Mouse (Mus musculus): ENCODE measurements around the gene Ero1l. TPM values are rescaled to one million over a fixed set of nuclear protein-coding genes. Genes with fewer than 3 reads are reported as not detected.

The Ero1l gene
- polyA plus RNA-seq, 1 experiment from 2014 or later: 35.5 TPM

DNA sequence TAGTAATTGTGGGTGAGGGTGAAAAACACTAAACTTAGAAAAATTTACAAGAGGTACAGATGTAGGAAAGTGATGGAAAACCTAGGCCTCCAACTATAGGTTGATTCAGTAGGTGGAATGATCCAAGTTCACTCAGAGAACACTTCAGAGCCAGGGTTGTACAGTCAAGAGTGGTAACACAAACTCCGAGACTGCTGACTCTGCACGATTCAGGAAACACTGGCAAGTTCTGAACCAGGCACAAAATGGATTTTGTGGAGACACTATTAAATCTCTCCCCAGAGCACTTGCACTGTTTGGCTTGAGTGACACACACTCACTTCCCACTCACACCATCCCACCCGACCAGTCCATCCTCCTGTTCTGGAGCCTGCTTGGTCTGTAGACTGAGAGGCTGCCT is 4.7 kb upstream of the Ero1l start:
- Histone ChIP-seq H3K4me1 (ENCODE audit: insufficient read depth, low read length) (no peaks in the 10 kb centered on the region), H3K9ac (replicated peaks; ENCODE audit: low read length) (no peak overlapping the region), H3K36me3 (ENCODE audit: insufficient read depth, low read length) (no peaks in the 10 kb centered on the region), H3K4me2 (replicated peaks; ENCODE audit: low read depth, low read length) (no peak overlapping the region), H3K4me3 (ENCODE audit: low read length) (no peak overlapping the region), H3K27me3 (ENCODE audit: insufficient read depth, low read length) (no peaks in the 10 kb centered on the region), H3K9me3 (ENCODE audit: low read length) (no peaks in the 10 kb centered on the region), H3K27ac (ENCODE audit: low read length) (no peak overlapping the region)
- no peak for ATAC-seq (ENCODE audit: low FRiP score, low TSS enrichment)
- 87% methylated on average over 3 of the region's 3 CpGs for WGBS

DNA sequence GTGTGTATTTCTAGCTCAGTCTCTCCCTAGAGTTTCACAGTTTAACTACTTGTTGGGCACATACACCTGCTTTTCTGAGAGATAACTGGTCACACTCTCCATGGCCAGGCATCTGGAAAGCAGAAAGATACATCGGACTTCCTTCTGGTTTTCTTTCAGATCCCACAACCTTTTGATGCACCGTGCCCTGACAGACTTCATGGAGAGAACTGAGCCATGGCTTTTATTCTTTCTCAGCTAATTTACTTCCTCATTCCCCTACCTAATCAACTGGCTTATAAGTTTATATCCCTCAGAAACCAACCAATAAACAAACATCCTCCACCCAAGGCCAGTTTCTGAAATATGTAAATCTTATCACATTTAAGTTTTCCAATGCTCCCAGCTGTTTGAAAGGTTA is 3.9 kb upstream of the Ero1l start:
- peaks cover under 1% of the 10 kb centered on the region for H3K4me1 ChIP-seq (ENCODE audit: insufficient read depth, low read length)
- no peaks in the 10 kb centered on the region for H3K36me3 ChIP-seq (ENCODE audit: insufficient read depth, low read length)
- H3K27me3 ChIP-seq (ENCODE audit: insufficient read depth, low read length): no peaks in the 10 kb centered on the region
- no peak overlapping the region for H3K4me3 ChIP-seq (ENCODE audit: low read length)
- no peak overlapping the region for H3K27ac ChIP-seq (ENCODE audit: low read length)
- ATAC-seq (ENCODE audit: low FRiP score, low TSS enrichment): no peak
- H3K9me3 ChIP-seq (ENCODE audit: low read length): no peaks in the 10 kb centered on the region
- no peak overlapping the region for H3K4me2 ChIP-seq (replicated peaks; ENCODE audit: low read depth, low read length)
- no peak overlapping the region for H3K9ac ChIP-seq (replicated peaks; ENCODE audit: low read length)
- 94% methylated on average over 2 of the region's 2 CpGs for WGBS

DNA sequence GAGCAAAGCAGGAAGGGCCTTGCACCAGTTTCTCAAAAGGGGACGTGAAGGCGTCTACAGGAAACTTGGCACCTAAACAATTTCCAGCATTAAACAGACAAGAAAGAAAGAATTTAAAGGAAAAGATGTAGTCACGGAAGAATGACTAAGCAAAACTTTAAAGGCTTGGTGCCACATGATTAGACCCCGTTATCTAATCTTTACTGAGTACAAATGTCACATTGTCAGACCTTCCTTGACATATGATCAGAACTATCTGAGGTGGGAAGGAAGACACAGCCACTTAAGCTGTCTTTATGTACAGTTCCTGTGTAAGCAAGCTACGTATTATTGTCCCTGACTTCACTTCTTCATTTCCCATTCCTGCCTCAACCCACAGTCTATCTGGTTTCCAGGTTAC is 3.1 kb upstream of the Ero1l start:
- H3K27ac ChIP-seq (ENCODE audit: low read length): no peak overlapping the region
- 60% methylated on average over 5 of the region's 5 CpGs for WGBS
- H3K9ac ChIP-seq (replicated peaks; ENCODE audit: low read length): no peak overlapping the region
- no peak overlapping the region for H3K4me3 ChIP-seq (ENCODE audit: low read length)
- ATAC-seq (ENCODE audit: low FRiP score, low TSS enrichment): no peak
- no peaks in the 10 kb centered on the region for H3K9me3 ChIP-seq (ENCODE audit: low read length)
- H3K4me1 ChIP-seq (ENCODE audit: insufficient read depth, low read length): peaks cover 6% of the 10 kb centered on the region
- H3K36me3 ChIP-seq (ENCODE audit: insufficient read depth, low read length): no peaks in the 10 kb centered on the region
- no peaks in the 10 kb centered on the region for H3K27me3 ChIP-seq (ENCODE audit: insufficient read depth, low read length)
- H3K4me2 ChIP-seq (replicated peaks; ENCODE audit: low read depth, low read length): no peak overlapping the region

DNA sequence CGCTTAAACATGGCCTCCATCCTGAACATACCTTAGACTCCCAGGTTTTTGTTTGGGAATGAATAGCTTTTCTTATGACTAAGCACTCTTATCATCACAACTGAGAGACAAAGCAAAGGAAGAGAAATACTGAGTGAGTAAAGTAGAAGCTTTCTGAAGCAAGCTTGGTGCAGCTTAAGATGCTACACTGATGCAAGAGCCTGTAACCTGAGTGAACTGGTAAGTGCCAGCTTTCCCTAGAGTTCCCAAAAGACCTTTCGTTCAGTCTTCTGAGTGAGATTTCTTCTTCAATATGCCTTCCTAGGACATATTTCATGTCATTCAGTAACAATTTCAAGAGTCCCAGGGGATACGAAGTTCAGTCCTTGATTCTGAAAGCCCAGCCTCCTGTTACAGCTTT is 2.5 kb upstream of the Ero1l start:
- Histone ChIP-seq H3K4me3 (ENCODE audit: low read length) (no peak overlapping the region), H3K27ac (ENCODE audit: low read length) (no peak overlapping the region), H3K4me1 (ENCODE audit: insufficient read depth, low read length) (peaks cover 6% of the 10 kb centered on the region), H3K4me2 (replicated peaks; ENCODE audit: low read depth, low read length) (no peak overlapping the region), H3K9ac (replicated peaks; ENCODE audit: low read length) (no peak overlapping the region), H3K9me3 (ENCODE audit: low read length) (no peaks in the 10 kb centered on the region), H3K36me3 (ENCODE audit: insufficient read depth, low read length) (no peaks in the 10 kb centered on the region), H3K27me3 (ENCODE audit: insufficient read depth, low read length) (no peaks in the 10 kb centered on the region)
- ATAC-seq (ENCODE audit: low FRiP score, low TSS enrichment): no peak
- WGBS: 72% methylated on average over 3 of the region's 3 CpGs

DNA sequence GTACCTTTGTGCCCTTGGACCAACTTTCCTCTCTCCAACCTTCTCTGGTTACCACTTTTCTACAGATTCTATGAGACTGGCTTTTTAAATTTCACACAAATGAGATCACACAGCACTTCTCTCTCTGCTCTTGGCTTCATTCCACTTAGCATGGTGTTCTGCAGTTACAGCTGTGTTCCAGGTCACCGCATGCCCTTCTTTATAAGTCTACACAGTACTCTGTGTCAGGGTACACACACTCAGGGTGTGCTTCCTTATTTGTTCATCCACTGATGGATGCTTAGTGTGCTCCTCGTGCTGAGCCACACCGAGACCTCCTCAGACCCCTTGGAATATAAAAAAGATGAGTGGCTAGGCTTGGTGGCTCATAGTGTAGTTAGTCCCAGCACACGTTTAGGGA is 1.5 kb upstream of the Ero1l start:
- no peak for ATAC-seq (ENCODE audit: low FRiP score, low TSS enrichment)
- Histone ChIP-seq H3K27me3 (ENCODE audit: insufficient read depth, low read length) (no peaks in the 10 kb centered on the region), H3K9me3 (ENCODE audit: low read length) (no peaks in the 10 kb centered on the region), H3K4me1 (ENCODE audit: insufficient read depth, low read length) (peaks cover 15% of the 10 kb centered on the region), H3K4me2 (replicated peaks; ENCODE audit: low read depth, low read length) (no peak overlapping the region), H3K27ac (ENCODE audit: low read length) (no peak overlapping the region), H3K9ac (replicated peaks; ENCODE audit: low read length) (no peak overlapping the region), H3K4me3 (ENCODE audit: low read length) (no peak overlapping the region), H3K36me3 (ENCODE audit: insufficient read depth, low read length) (no peaks in the 10 kb centered on the region)
- WGBS: 77% methylated on average over 4 of the region's 4 CpGs

DNA sequence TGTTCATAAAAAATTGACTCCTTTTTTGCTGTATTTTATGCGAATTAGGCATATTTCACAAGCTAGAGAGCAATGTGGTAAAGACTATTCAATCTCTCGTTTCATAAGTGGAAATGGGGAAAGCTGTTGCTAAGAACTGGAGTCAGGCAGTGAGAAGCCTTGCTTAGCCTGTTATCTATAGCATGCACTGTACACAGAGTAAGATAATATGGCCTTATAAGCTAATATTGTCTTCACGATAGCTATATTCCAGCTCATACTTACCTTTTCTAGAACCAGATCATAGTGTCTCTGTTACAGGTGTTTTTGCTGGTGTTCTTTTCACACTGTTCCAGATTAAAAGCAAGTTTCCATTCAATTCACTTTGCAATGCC is 653 bp upstream of the Ero1l start:
- Histone ChIP-seq H3K9me3 (ENCODE audit: low read length) (no peaks in the 10 kb centered on the region), H3K4me2 (replicated peaks; ENCODE audit: low read depth, low read length) (no peak overlapping the region), H3K27me3 (ENCODE audit: insufficient read depth, low read length) (no peaks in the 10 kb centered on the region), H3K9ac (replicated peaks; ENCODE audit: low read length) (no peak overlapping the region), H3K4me1 (ENCODE audit: insufficient read depth, low read length) (peaks cover 15% of the 10 kb centered on the region), H3K4me3 (ENCODE audit: low read length) (no peak overlapping the region), H3K36me3 (ENCODE audit: insufficient read depth, low read length) (no peaks in the 10 kb centered on the region), H3K27ac (ENCODE audit: low read length) (no peak overlapping the region)
- ATAC-seq (ENCODE audit: low FRiP score, low TSS enrichment): no peak
- 71% methylated on average over 3 of the region's 3 CpGs for WGBS

DNA sequence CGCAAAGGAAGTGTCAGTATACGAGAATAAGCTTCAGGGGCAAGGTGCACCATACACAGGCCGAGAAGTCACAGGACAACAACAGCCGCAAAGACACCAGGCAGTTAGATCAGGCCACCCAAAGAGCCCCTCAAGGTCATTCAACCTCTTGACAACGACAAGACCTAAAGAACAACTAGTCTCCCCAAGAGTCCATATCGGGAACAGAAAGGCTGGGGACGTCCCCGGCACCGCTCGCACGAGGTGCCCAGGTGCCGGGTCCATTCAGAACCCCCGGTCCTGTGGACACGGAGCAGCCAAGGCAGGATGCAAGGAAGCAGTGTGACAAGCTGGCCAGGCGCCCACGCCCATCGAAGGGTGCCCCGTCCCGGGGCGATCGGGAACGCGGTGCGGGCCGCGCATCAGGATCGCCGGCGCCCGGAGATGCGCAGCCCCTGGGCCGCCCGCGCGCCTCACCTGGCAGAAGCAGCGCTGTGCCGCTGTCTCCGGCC is 605 bp downstream of the Ero1l start:
- peak overlapping the region; percentile 84 for H3K4me3 ChIP-seq (ENCODE audit: low read length)
- H3K36me3 ChIP-seq (ENCODE audit: insufficient read depth, low read length): no peaks in the 10 kb centered on the region
- H3K4me2 ChIP-seq (replicated peaks; ENCODE audit: low read depth, low read length): peak overlapping the region; percentile 59
- whole genome bisulfite sequencing: under 1% methylated on average over 38 of the region's 38 CpGs
- no peaks in the 10 kb centered on the region for H3K9me3 ChIP-seq (ENCODE audit: low read length)
- peak overlapping the region; percentile 93 for H3K27ac ChIP-seq (ENCODE audit: low read length)
- no peak; the same call in 1 of the 2 replicates for ATAC-seq (ENCODE audit: low FRiP score, low TSS enrichment)
- H3K27me3 ChIP-seq (ENCODE audit: insufficient read depth, low read length): no peaks in the 10 kb centered on the region
- H3K4me1 ChIP-seq (ENCODE audit: insufficient read depth, low read length): peaks cover 15% of the 10 kb centered on the region
- H3K9ac ChIP-seq (replicated peaks; ENCODE audit: low read length): peak overlapping the region; percentile 90

DNA sequence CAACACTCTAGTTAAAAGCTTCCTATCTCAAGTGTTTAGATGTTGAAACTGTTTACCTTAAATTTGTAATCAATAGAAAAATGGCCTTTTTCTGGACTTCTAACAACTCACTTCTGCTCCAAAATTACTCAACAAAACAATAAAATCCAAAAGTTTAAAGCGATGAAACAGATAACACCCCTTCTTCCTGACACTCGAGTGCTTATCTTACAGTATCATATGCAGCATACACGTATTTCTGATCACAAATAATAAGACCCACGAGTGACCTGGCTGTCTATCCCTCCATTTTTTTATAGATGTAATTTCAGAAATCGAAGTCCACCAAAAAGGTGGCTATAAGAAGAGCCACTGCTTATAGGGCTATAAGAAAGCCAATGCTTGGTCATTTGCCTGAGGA is 1.6 kb downstream of the Ero1l start:
- no peaks in the 10 kb centered on the region for H3K9me3 ChIP-seq (ENCODE audit: low read length)
- no peak overlapping the region for H3K27ac ChIP-seq (ENCODE audit: low read length)
- peaks cover 15% of the 10 kb centered on the region for H3K4me1 ChIP-seq (ENCODE audit: insufficient read depth, low read length)
- H3K27me3 ChIP-seq (ENCODE audit: insufficient read depth, low read length): no peaks in the 10 kb centered on the region
- ATAC-seq (ENCODE audit: low FRiP score, low TSS enrichment): no peak
- H3K4me2 ChIP-seq (replicated peaks; ENCODE audit: low read depth, low read length): peak overlapping the region; percentile 59
- H3K9ac ChIP-seq (replicated peaks; ENCODE audit: low read length): no peak overlapping the region
- peak overlapping the region; percentile 84 for H3K4me3 ChIP-seq (ENCODE audit: low read length)
- no peaks in the 10 kb centered on the region for H3K36me3 ChIP-seq (ENCODE audit: insufficient read depth, low read length)
- WGBS: 78% methylated on average over 5 of the region's 5 CpGs

DNA sequence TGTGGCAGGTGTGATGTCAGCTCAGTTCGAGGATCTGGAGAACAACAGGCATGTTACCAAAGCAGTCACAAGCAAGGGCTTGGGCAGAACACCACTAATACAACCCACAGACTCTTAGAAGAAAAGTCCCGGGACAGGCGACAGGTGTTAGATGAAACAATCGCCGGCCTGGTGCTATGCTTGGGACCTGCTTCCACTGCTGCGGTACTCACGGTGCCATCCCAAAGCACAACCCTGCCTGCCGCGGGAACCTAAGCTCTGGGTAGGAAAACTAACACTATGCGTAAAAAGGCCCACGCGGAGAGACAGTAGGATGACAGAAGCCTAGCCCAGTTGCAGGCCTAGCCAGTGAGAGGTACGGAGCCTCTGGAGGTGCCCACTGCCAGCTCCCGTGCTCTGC is 8.5 kb downstream of the Ero1l start:
- Histone ChIP-seq H3K4me2 (replicated peaks; ENCODE audit: low read depth, low read length) (no peak overlapping the region), H3K4me1 (ENCODE audit: insufficient read depth, low read length) (no peaks in the 10 kb centered on the region), H3K9ac (replicated peaks; ENCODE audit: low read length) (no peak overlapping the region), H3K4me3 (ENCODE audit: low read length) (no peak overlapping the region), H3K27me3 (ENCODE audit: insufficient read depth, low read length) (no peaks in the 10 kb centered on the region), H3K27ac (ENCODE audit: low read length) (no peak overlapping the region), H3K36me3 (ENCODE audit: insufficient read depth, low read length) (0 out of 2 replicates have a peak, but pooled peaks cover 3% of the 10 kb centered on the region), H3K9me3 (ENCODE audit: low read length) (no peaks in the 10 kb centered on the region)
- ATAC-seq (ENCODE audit: low FRiP score, low TSS enrichment): no peak
- 92% methylated on average over 14 of the region's 14 CpGs for WGBS

DNA sequence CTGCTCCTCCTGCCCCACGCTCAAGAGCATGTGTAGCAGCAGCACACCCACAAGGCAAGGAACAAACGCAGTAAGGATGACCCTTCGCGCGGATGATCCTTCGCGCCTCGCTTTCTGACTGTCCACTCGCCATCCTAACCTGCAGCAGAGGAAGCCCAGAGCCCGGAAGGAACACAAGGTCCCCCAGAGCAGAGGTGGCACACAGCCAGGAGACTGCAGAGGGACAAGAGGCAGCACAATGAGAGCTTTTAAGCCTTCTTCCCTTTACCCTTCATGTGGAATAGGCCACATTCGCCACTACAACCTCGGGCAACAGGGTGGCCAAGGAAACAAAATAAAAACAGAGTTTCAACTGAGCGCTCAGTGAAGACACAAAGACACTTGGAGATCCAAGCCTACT is 8.9 kb downstream of the Ero1l start:
- Histone ChIP-seq H3K4me3 (ENCODE audit: low read length) (no peak overlapping the region), H3K36me3 (ENCODE audit: insufficient read depth, low read length) (0 out of 2 replicates have a peak, but pooled peaks cover 7% of the 10 kb centered on the region), H3K9me3 (ENCODE audit: low read length) (no peaks in the 10 kb centered on the region), H3K4me1 (ENCODE audit: insufficient read depth, low read length) (no peaks in the 10 kb centered on the region), H3K27me3 (ENCODE audit: insufficient read depth, low read length) (no peaks in the 10 kb centered on the region), H3K27ac (ENCODE audit: low read length) (no peak overlapping the region), H3K9ac (replicated peaks; ENCODE audit: low read length) (no peak overlapping the region), H3K4me2 (replicated peaks; ENCODE audit: low read depth, low read length) (no peak overlapping the region)
- 88% methylated on average over 13 of the region's 13 CpGs for WGBS
- no peak for ATAC-seq (ENCODE audit: low FRiP score, low TSS enrichment)
